Mouse (Mus musculus): Measurements from ENCODE around the gene C130074G19Rik.

DNA sequence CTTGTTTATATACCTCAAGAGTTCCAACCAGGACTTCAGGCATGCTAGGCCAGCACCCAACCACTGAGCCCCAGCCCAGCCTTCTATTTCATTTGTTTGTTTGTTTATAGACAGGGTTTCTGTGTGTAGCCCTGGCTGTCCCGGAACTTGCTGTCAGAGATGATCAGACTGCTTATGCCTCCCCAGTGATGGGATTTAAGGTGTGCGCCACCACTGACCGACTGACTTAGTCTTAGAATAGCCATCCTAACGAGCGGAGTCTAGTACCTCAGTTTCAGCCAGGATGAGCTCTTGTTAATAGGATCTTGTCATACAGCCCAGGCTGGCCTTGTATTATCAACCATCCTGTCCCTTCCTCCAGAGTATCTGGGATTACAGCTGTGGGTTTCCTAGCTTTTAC is 1.8 kb downstream of the C130074G19Rik start:
- TF ChIP-seq CTCF (IDR thresholded peaks at IDR 0.05; ENCODE audit: insufficient read depth, low read depth, low read length) (no peak), POLR2A (IDR thresholded peaks at IDR 0.05; ENCODE audit: insufficient read depth, low read depth, low read length) (no peak)
